Mouse (Mus musculus) CH12.LX (cell line): ENCODE results near the gene Fam49a. TPM values are rescaled to one million over a fixed set of nuclear protein-coding genes. Genes with fewer than 3 reads are reported as not detected.

Experiments
- DNase-seq: peaks from one replicate; pipeline ENCODE4 v3.0.0-alpha.2; 2013; ENCODE audit errors: extremely low read depth
- H3K27ac ChIP-seq: 2 replicates; pipeline ENCODE4 v1.5.1; 2012; ENCODE audit warnings: low read depth, mild to moderate bottlenecking, control low read depth, moderate library complexity; ENCODE audit not compliant: insufficient read depth
- H3K27me3 ChIP-seq: replicated peaks from 2 replicates; pipeline ENCODE3; 2012; ENCODE audit warnings: inconsistent platforms
- H3K36me3 ChIP-seq, 2 experiments: replicated peaks in 1 of 2; 2 replicates each; pipeline versions ENCODE3 to v1.6.1; 2012; ENCODE audit warnings: inconsistent platforms in 1 of 2, low read length in 1 of 2, mild to moderate bottlenecking in 1 of 2, mixed read lengths in 1 of 2, moderate library complexity in 1 of 2; ENCODE audit not compliant: control insufficient read depth in 1 of 2, insufficient read depth in 1 of 2
- H3K4me1 ChIP-seq, 2 experiments: 2 replicates each; pipeline ENCODE4 v1.6.1; 2012; ENCODE audit warnings: inconsistent platforms in 1 of 2, moderate library complexity in 1 of 2; ENCODE audit not compliant: insufficient read depth in 2 of 2, control insufficient read depth in 1 of 2
- H3K4me2 ChIP-seq: 2 replicates; pipeline ENCODE4 v1.6.1; 2012; ENCODE audit warnings: low read depth, mild to moderate bottlenecking, control low read depth; ENCODE audit not compliant: poor library complexity, insufficient read depth, severe bottlenecking
- H3K4me3 ChIP-seq, 3 experiments: fragments of 150-350 bp in 1 of 3; sonication (generic) in 1 of 3; replicated peaks in 1 of 3; 2 replicates each; pipeline versions ENCODE3 to v1.5.1; 2011 to 2012; ENCODE audit warnings: low read depth in 2 of 3, low read length in 2 of 3, mild to moderate bottlenecking in 2 of 3, moderate library complexity in 2 of 3, control low read depth in 1 of 3, improper control_type of control experiment in 1 of 3, inconsistent platforms in 1 of 3, mixed read lengths in 1 of 3; ENCODE audit not compliant: poor library complexity in 1 of 3
- H3K79me2 ChIP-seq: replicated peaks from 2 replicates; pipeline ENCODE4 v1.6.1; 2012; ENCODE audit warnings: mild to moderate bottlenecking, moderate library complexity; ENCODE audit not compliant: control insufficient read depth, poor library complexity, insufficient read depth, severe bottlenecking; ENCODE audit errors: extremely low read depth
- H3K9ac ChIP-seq: 2 replicates; pipeline ENCODE4 v1.6.1; 2012; ENCODE audit warnings: low read depth, mild to moderate bottlenecking, control low read depth, moderate library complexity; ENCODE audit not compliant: insufficient read depth
- H3K9me3 ChIP-seq: replicated peaks from 2 replicates; pipeline ENCODE3; 2012; ENCODE audit warnings: low read length, inconsistent platforms, mixed read lengths
- CHD1 ChIP-seq: IDR thresholded peaks from 2 replicates; pipeline ENCODE4 v1.6.1; 2012; ENCODE audit warnings: low read depth, low read length, improper control_type of control experiment, inconsistent platforms
- CTCF ChIP-seq, 2 experiments: IDR thresholded peaks in 1 of 2; conservative IDR thresholded peaks in 1 of 2; 2 replicates each; pipeline ENCODE4 v1.5.1; 2011 to 2012; ENCODE audit warnings: low read depth in 2 of 2, low read length in 2 of 2, improper control_type of control experiment in 1 of 2, inconsistent platforms in 1 of 2, mild to moderate bottlenecking in 1 of 2, moderate library complexity in 1 of 2
- E2F4 ChIP-seq: IDR thresholded peaks from 2 replicates; pipeline ENCODE4 v1.6.1; 2011; ENCODE audit warnings: low read depth, low read length, improper control_type of control experiment; ENCODE audit not compliant: insufficient replicate concordance
- ETS1 ChIP-seq: conservative IDR thresholded peaks from 2 replicates; pipeline ENCODE4 v1.6.1; 2012; ENCODE audit warnings: low read depth, mild to moderate bottlenecking, inconsistent platforms, low read length, improper control_type of control experiment, moderate library complexity
- HCFC1 ChIP-seq: IDR thresholded peaks from 2 replicates; pipeline ENCODE4 v1.6.1; 2012; ENCODE audit warnings: low read depth, mild to moderate bottlenecking, inconsistent platforms, low read length, improper control_type of control experiment
- IRF4 ChIP-seq: IDR thresholded peaks from 2 replicates; pipeline ENCODE4 v1.6.1; 2014; ENCODE audit warnings: low read depth, mild to moderate bottlenecking, inconsistent platforms, low read length, improper control_type of control experiment
- KAT2A ChIP-seq: IDR thresholded peaks from 2 replicates; pipeline ENCODE4 v1.6.1; 2012; ENCODE audit warnings: low read length, improper control_type of control experiment, inconsistent platforms; ENCODE audit not compliant: insufficient replicate concordance
- MAFK ChIP-seq: IDR thresholded peaks from 2 replicates; pipeline ENCODE4 v1.6.1; 2011; ENCODE audit warnings: low read length, improper control_type of control experiment; ENCODE audit not compliant: insufficient replicate concordance
- MAX ChIP-seq: IDR thresholded peaks from 2 replicates; pipeline ENCODE4 v1.6.1; 2011; ENCODE audit warnings: low read length, improper control_type of control experiment
- MAZ ChIP-seq: IDR thresholded peaks from 2 replicates; pipeline ENCODE4 v1.6.1; 2012; ENCODE audit warnings: low read depth, mild to moderate bottlenecking, inconsistent platforms, low read length, improper control_type of control experiment, moderate library complexity
- MXI1 ChIP-seq: IDR thresholded peaks from 2 replicates; pipeline ENCODE4 v1.6.1; 2011; ENCODE audit warnings: mild to moderate bottlenecking, low read depth, low read length, improper control_type of control experiment
- MYC ChIP-seq: IDR thresholded peaks from 2 replicates; pipeline ENCODE4 v1.6.1; 2011; ENCODE audit warnings: low read depth, mild to moderate bottlenecking, improper control_type of control experiment, low read length
- NELFE ChIP-seq: IDR thresholded peaks from 2 replicates; pipeline ENCODE4 v1.6.1; 2011; ENCODE audit warnings: low read depth, low read length, improper control_type of control experiment
- NRF1 ChIP-seq: IDR thresholded peaks from 2 replicates; pipeline ENCODE4 v1.6.1; 2014; ENCODE audit warnings: low read depth, mild to moderate bottlenecking, inconsistent platforms, low read length, improper control_type of control experiment, moderate library complexity
- PAX5 ChIP-seq: IDR thresholded peaks from 2 replicates; pipeline ENCODE4 v1.6.1; 2012; ENCODE audit warnings: low read length, inconsistent platforms, mixed read lengths
- POLR2AphosphoS2 ChIP-seq: IDR thresholded peaks from 2 replicates; pipeline ENCODE4 v1.6.1; 2011; ENCODE audit warnings: low read depth, low read length, improper control_type of control experiment
- RAD21 ChIP-seq: IDR thresholded peaks from 2 replicates; pipeline ENCODE4 v1.6.1; 2011; ENCODE audit warnings: low read depth, mild to moderate bottlenecking, low read length, improper control_type of control experiment, moderate library complexity
- SIN3A ChIP-seq: IDR thresholded peaks from 2 replicates; pipeline ENCODE4 v1.6.1; 2012; ENCODE audit warnings: low read length, improper control_type of control experiment, inconsistent platforms
- SMC3 ChIP-seq: IDR thresholded peaks from 2 replicates; pipeline ENCODE4 v1.6.1; 2011; ENCODE audit warnings: low read depth, low read length, improper control_type of control experiment
- TBP ChIP-seq: conservative IDR thresholded peaks from 2 replicates; pipeline ENCODE4 v1.6.1; 2011; ENCODE audit warnings: low read depth, low read length, improper control_type of control experiment
- TCF12 ChIP-seq: IDR thresholded peaks from 2 replicates; pipeline ENCODE4 v1.6.1; 2014; ENCODE audit warnings: low read depth, mild to moderate bottlenecking, inconsistent platforms, low read length, improper control_type of control experiment
- UBTF ChIP-seq: IDR thresholded peaks from 2 replicates; pipeline ENCODE4 v1.6.1; 2012; ENCODE audit warnings: low read depth, mild to moderate bottlenecking, inconsistent platforms, low read length, improper control_type of control experiment, moderate library complexity
- USF2 ChIP-seq: conservative IDR thresholded peaks from 2 replicates; pipeline ENCODE4 v1.6.1; 2011; ENCODE audit warnings: low read depth, low read length, improper control_type of control experiment
- ZC3H11A ChIP-seq: IDR thresholded peaks from 2 replicates; pipeline ENCODE4 v1.6.1; 2012; ENCODE audit warnings: low read depth, mild to moderate bottlenecking, inconsistent platforms, low read length, improper control_type of control experiment
- ZMIZ1 ChIP-seq: IDR thresholded peaks from 2 replicates; pipeline ENCODE4 v1.6.1; 2012; ENCODE audit warnings: low read depth, mild to moderate bottlenecking, inconsistent platforms, low read length, improper control_type of control experiment
- dilution Hi-C: fragments of 300-500 bp; cut with MboI; formaldehyde crosslinking; loops from 2 replicates; pipeline ENCODE4 v1.14.3; 2020; ENCODE audit warnings: low sequenced_read_pairs; ENCODE audit not compliant: extremely low pct_unique_long_range_greater_than_20kb, extremely low pct_ligation_motif_present
- in situ Hi-C: fragments of 300-500 bp; cut with MboI; formaldehyde crosslinking; loops from 3 replicates; pipeline ENCODE4 v1.14.3; 2019; ENCODE audit warnings: low sequenced_read_pairs, low pct_ligation_motif_present, low pct_unique_long_range_greater_than_20kb, mixed read lengths
- polyA plus RNA-seq: library from polyadenylated mRNA; unstranded; fragments of >175 nt; gene quantifications from 2 replicates; pipeline ENCODE4 v1.2.1, GENCODE M21; 2012; ENCODE audit warnings: low read depth; ENCODE audit not compliant: insufficient read length
- total RNA-seq, 2 experiments: library from RNA; depleted of rRNA; stranded (reverse); fragments of 300-350 nt in 1 of 2; fragments of >200 nt in 1 of 2; gene quantifications; 2 replicates each; pipeline ENCODE4 v1.2.3; 2012 to 2014

The Fam49a gene
- total and polyA plus RNA-seq, 3 experiments, result 11.4 to 21.3 (median 17.9) TPM

DNA sequence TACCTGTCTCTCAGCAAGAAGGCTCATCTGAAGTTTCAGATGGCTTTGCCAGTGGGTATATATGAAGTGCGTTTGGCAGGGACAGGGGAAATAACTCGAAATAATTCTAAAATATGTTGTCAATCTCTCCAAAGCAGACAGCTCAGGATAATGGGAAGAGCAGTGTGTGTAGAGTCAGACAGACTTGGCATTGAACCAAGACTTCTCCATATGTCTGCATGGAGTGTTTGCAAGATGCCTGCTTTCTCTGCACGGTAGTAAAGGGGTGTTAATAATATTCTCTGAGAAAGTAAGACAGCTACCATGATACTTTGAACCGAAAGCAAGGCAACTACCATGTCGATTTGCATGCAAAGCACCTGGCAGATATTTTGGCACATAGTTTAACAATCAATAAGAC is 147.1 kb downstream of the Fam49a start:
- peaks cover 2 to 8% of the 10 kb centered on the region in 2 experiments; a peak in 1 of 4 replicates for H3K4me1 ChIP-seq
- H3K36me3 ChIP-seq, result no peaks in the 10 kb centered on the region
- no peak overlapping the region for H3K4me3 ChIP-seq
- no peak overlapping the region for H3K9ac ChIP-seq
- no peak for DNase-seq
- dilution Hi-C loops (no loop called here), in situ Hi-C loops (no loop called here)
- TF ChIP-seq MAZ (no peak), ZC3H11A (no peak), CHD1 (no peak), ETS1 (no peak), KAT2A (no peak), TBP (no peak), POLR2AphosphoS2 (no peak), NRF1 (no peak), CTCF (conservative IDR thresholded peaks at IDR 0.05 in 1 of 2, IDR thresholded peaks at IDR 0.05 in 1 of 2; ENCODE audit: low read depth in 2 of 2, low read length in 2 of 2) (no peak), MAX (no peak), USF2 (no peak), PAX5 (no peak), MAFK (no peak), E2F4 (no peak)
- H3K79me2 ChIP-seq, result no peaks in the 10 kb centered on the region
- no peaks in the 10 kb centered on the region for H3K27me3 ChIP-seq
- H3K9me3 ChIP-seq, result no peaks in the 10 kb centered on the region
- H3K27ac ChIP-seq, result no peak overlapping the region
- H3K4me2 ChIP-seq, result peak overlapping the region; percentile 15; the same call in 1 of the 2 replicates

DNA sequence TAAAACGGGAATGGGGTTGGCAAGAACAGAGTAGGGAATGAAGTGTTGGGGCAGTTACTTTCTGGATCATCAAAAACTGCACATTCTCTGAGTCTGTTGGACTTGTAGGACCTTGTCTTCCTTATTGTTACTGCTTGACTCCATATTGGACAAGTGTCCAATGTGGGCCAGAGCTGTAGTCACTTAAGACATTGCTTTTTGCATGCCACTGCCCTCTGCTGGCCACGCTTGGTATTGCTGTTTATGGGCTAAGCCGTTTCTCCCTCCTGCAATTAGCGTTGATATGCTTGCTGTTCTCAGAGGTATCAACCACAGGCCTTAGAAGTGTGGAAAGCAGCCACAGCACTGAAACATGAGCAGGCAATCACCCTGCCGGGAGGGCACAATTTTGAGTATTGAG is 150.7 kb downstream of the Fam49a start:
- peak; percentile 82 for DNase-seq
- Histone ChIP-seq H3K9me3 (no peaks in the 10 kb centered on the region), H3K9ac (no peak overlapping the region), H3K4me3 (no peak overlapping the region), H3K4me1 (peaks cover 0 to 8% of the 10 kb centered on the region in 2 experiments; a peak in 1 of 4 replicates), H3K27me3 (no peaks in the 10 kb centered on the region), H3K27ac (no peak overlapping the region), H3K4me2 (no peak overlapping the region), H3K36me3 (no peaks in the 10 kb centered on the region), H3K79me2 (no peaks in the 10 kb centered on the region)
- TF ChIP-seq IRF4 (no peak), SMC3 (peak; percentile 83), TBP (no peak), UBTF (no peak), MXI1 (no peak), RAD21 (peak; percentile 62), SIN3A (no peak), NELFE (no peak), MAZ (no peak), HCFC1 (no peak), CHD1 (no peak), MYC (no peak), ZMIZ1 (no peak), TCF12 (no peak), CTCF (conservative IDR thresholded peaks at IDR 0.05 in 1 of 2, IDR thresholded peaks at IDR 0.05 in 1 of 2; ENCODE audit: low read depth in 2 of 2, low read length in 2 of 2) (peak; percentile 89 to 90)
- in situ Hi-C loops, result loop anchor here (5.0 kb wide), 1 partner anchor 240 kb away; no protein-coding TSS in a partner anchor
- dilution Hi-C loops, result no loop called here
